Mouse (Mus musculus): Measurements from ENCODE around the gene Etv3. TPM values are rescaled to one million over a fixed set of nuclear protein-coding genes. Genes with fewer than 3 reads are reported as not detected.
"Not testable (repeated sequence)": the region's sequence is repeated elsewhere in the genome, so short reads cannot be mapped to it uniquely, and the experiment has no call there.

Gene Etv3
- polyA plus RNA-seq, 1 experiment from 2014 or later = 7.3 TPM

- Histone ChIP-seq H3K9me3 (ENCODE audit: control insufficient read depth, low read length) (no peaks in the 10 kb centered on the region), H3K27ac (ENCODE audit: low read depth, low read length) (no peak overlapping the region), H3K27me3 (ENCODE audit: control insufficient read depth, insufficient read depth, low read length) (no peaks in the 10 kb centered on the region), H3K4me3 (ENCODE audit: low read depth, low read length) (no peak overlapping the region), H3K9ac (replicated peaks; ENCODE audit: low read depth, low read length) (no peak overlapping the region), H3K36me3 (ENCODE audit: control insufficient read depth, insufficient read depth, low read length) (no peaks in the 10 kb centered on the region), H3K4me2 (ENCODE audit: low read depth, low read length) (no peak overlapping the region), H3K4me1 (ENCODE audit: control insufficient read depth, insufficient read depth, low read length) (no peaks in the 10 kb centered on the region)
- WGBS = 85% methylated on average over 10 of the region's 10 CpGs
- ATAC-seq (ENCODE audit: low read depth) = no peak
Measured at GRCm38 (mm10) chr3:87546291-87546721, 21.1 kb downstream of the Etv3 start.

- H3K9ac ChIP-seq (replicated peaks; ENCODE audit: low read depth, low read length) = no peak overlapping the region
- WGBS = 24% methylated on average over 14 of the region's 14 CpGs
- ATAC-seq (ENCODE audit: low read depth) = no peak
- H3K27ac ChIP-seq (ENCODE audit: low read depth, low read length) = no peak overlapping the region
- no peak overlapping the region for H3K4me3 ChIP-seq (ENCODE audit: low read depth, low read length)
- H3K4me1 ChIP-seq (ENCODE audit: control insufficient read depth, insufficient read depth, low read length) = no peaks in the 10 kb centered on the region
- no peaks in the 10 kb centered on the region for H3K36me3 ChIP-seq (ENCODE audit: control insufficient read depth, insufficient read depth, low read length)
- H3K4me2 ChIP-seq (ENCODE audit: low read depth, low read length) = no peak overlapping the region
- no peaks in the 10 kb centered on the region for H3K9me3 ChIP-seq (ENCODE audit: control insufficient read depth, low read length)
- H3K27me3 ChIP-seq (ENCODE audit: control insufficient read depth, insufficient read depth, low read length) = no peaks in the 10 kb centered on the region
Measured at GRCm38 (mm10) chr3:87549908-87550307, 24.7 kb downstream of the Etv3 start.

GRCm38 (mm10) chr3:87552327-87552726, 27.1 kb downstream of the Etv3 start:
- ATAC-seq (ENCODE audit: low read depth) = no peak
- Histone ChIP-seq H3K27ac (ENCODE audit: low read depth, low read length) (no peak overlapping the region), H3K27me3 (ENCODE audit: control insufficient read depth, insufficient read depth, low read length) (no peaks in the 10 kb centered on the region), H3K4me2 (ENCODE audit: low read depth, low read length) (no peak overlapping the region), H3K4me3 (ENCODE audit: low read depth, low read length) (no peak overlapping the region), H3K36me3 (ENCODE audit: control insufficient read depth, insufficient read depth, low read length) (no peaks in the 10 kb centered on the region), H3K4me1 (ENCODE audit: control insufficient read depth, insufficient read depth, low read length) (no peaks in the 10 kb centered on the region), H3K9me3 (ENCODE audit: control insufficient read depth, low read length) (no peaks in the 10 kb centered on the region), H3K9ac (replicated peaks; ENCODE audit: low read depth, low read length) (no peak overlapping the region)
- WGBS = 89% methylated on average over 4 of the region's 4 CpGs

- Histone ChIP-seq H3K27ac (ENCODE audit: low read depth, low read length) (no peak overlapping the region), H3K4me2 (ENCODE audit: low read depth, low read length) (no peak overlapping the region), H3K4me1 (ENCODE audit: control insufficient read depth, insufficient read depth, low read length) (no peaks in the 10 kb centered on the region), H3K36me3 (ENCODE audit: control insufficient read depth, insufficient read depth, low read length) (no peaks in the 10 kb centered on the region), H3K9ac (replicated peaks; ENCODE audit: low read depth, low read length) (no peak overlapping the region), H3K4me3 (ENCODE audit: low read depth, low read length) (no peak overlapping the region), H3K9me3 (ENCODE audit: control insufficient read depth, low read length) (no peaks in the 10 kb centered on the region), H3K27me3 (ENCODE audit: control insufficient read depth, insufficient read depth, low read length) (no peaks in the 10 kb centered on the region)
- WGBS = 59% methylated on average over 11 of the region's 11 CpGs
- no peak for ATAC-seq (ENCODE audit: low read depth)
Measured at GRCm38 (mm10) chr3:87553196-87553935, 28.2 kb downstream of the Etv3 start.

- not testable (repeated sequence) for ATAC-seq (ENCODE audit: low read depth); H3K4me1 ChIP-seq (ENCODE audit: control insufficient read depth, insufficient read depth, low read length); H3K4me3 ChIP-seq (ENCODE audit: low read depth, low read length); H3K9me3 ChIP-seq (ENCODE audit: control insufficient read depth, low read length); H3K27me3 ChIP-seq (ENCODE audit: control insufficient read depth, insufficient read depth, low read length); H3K36me3 ChIP-seq (ENCODE audit: control insufficient read depth, insufficient read depth, low read length); H3K4me2 ChIP-seq (ENCODE audit: low read depth, low read length); H3K27ac ChIP-seq (ENCODE audit: low read depth, low read length); H3K9ac ChIP-seq (replicated peaks; ENCODE audit: low read depth, low read length)
- 89% methylated on average over 11 of the region's 13 CpGs for WGBS
Measured at GRCm38 (mm10) chr3:87554859-87555258, 29.7 kb downstream of the Etv3 start.

GRCm38 (mm10) chr3:87556109-87556531, 30.9 kb downstream of the Etv3 start:
- H3K4me2 ChIP-seq (ENCODE audit: low read depth, low read length) = no peak overlapping the region
- H3K27me3 ChIP-seq (ENCODE audit: control insufficient read depth, insufficient read depth, low read length) = no peaks in the 10 kb centered on the region
- no peaks in the 10 kb centered on the region for H3K9me3 ChIP-seq (ENCODE audit: control insufficient read depth, low read length)
- H3K4me1 ChIP-seq (ENCODE audit: control insufficient read depth, insufficient read depth, low read length) = no peaks in the 10 kb centered on the region
- H3K36me3 ChIP-seq (ENCODE audit: control insufficient read depth, insufficient read depth, low read length) = no peaks in the 10 kb centered on the region
- ATAC-seq (ENCODE audit: low read depth) = no peak
- H3K4me3 ChIP-seq (ENCODE audit: low read depth, low read length) = no peak overlapping the region
- no peak overlapping the region for H3K27ac ChIP-seq (ENCODE audit: low read depth, low read length)
- no peak overlapping the region for H3K9ac ChIP-seq (replicated peaks; ENCODE audit: low read depth, low read length)
- 71% methylated on average over 3 of the region's 3 CpGs for WGBS

- no peaks in the 10 kb centered on the region for H3K4me1 ChIP-seq (ENCODE audit: control insufficient read depth, insufficient read depth, low read length)
- no peak overlapping the region for H3K9ac ChIP-seq (replicated peaks; ENCODE audit: low read depth, low read length)
- no peak overlapping the region for H3K4me3 ChIP-seq (ENCODE audit: low read depth, low read length)
- no peaks in the 10 kb centered on the region for H3K9me3 ChIP-seq (ENCODE audit: control insufficient read depth, low read length)
- H3K4me2 ChIP-seq (ENCODE audit: low read depth, low read length) = no peak overlapping the region
- H3K36me3 ChIP-seq (ENCODE audit: control insufficient read depth, insufficient read depth, low read length) = no peaks in the 10 kb centered on the region
- no peak overlapping the region for H3K27ac ChIP-seq (ENCODE audit: low read depth, low read length)
- H3K27me3 ChIP-seq (ENCODE audit: control insufficient read depth, insufficient read depth, low read length) = no peaks in the 10 kb centered on the region
- WGBS = 89% methylated on average over 12 of the region's 12 CpGs
- ATAC-seq (ENCODE audit: low read depth) = no peak
Measured at GRCm38 (mm10) chr3:87556668-87557278, 31.6 kb downstream of the Etv3 start.

GRCm38 (mm10) chr3:87560156-87560555, 34.9 kb downstream of the Etv3 start:
- no peak overlapping the region for H3K9ac ChIP-seq (replicated peaks; ENCODE audit: low read depth, low read length)
- H3K4me1 ChIP-seq (ENCODE audit: control insufficient read depth, insufficient read depth, low read length) = no peaks in the 10 kb centered on the region
- ATAC-seq (ENCODE audit: low read depth) = no peak
- no peaks in the 10 kb centered on the region for H3K36me3 ChIP-seq (ENCODE audit: control insufficient read depth, insufficient read depth, low read length)
- H3K27me3 ChIP-seq (ENCODE audit: control insufficient read depth, insufficient read depth, low read length) = no peaks in the 10 kb centered on the region
- WGBS = 56% methylated on average over 3 of the region's 3 CpGs
- H3K9me3 ChIP-seq (ENCODE audit: control insufficient read depth, low read length) = no peaks in the 10 kb centered on the region
- H3K4me3 ChIP-seq (ENCODE audit: low read depth, low read length) = no peak overlapping the region
- no peak overlapping the region for H3K27ac ChIP-seq (ENCODE audit: low read depth, low read length)
- H3K4me2 ChIP-seq (ENCODE audit: low read depth, low read length) = no peak overlapping the region

- Histone ChIP-seq H3K27me3 (ENCODE audit: control insufficient read depth, insufficient read depth, low read length) (no peaks in the 10 kb centered on the region), H3K4me1 (ENCODE audit: control insufficient read depth, insufficient read depth, low read length) (peaks cover 6% of the 10 kb centered on the region; the same call in 1 of the 2 replicates), H3K27ac (ENCODE audit: low read depth, low read length) (no peak overlapping the region), H3K36me3 (ENCODE audit: control insufficient read depth, insufficient read depth, low read length) (no peaks in the 10 kb centered on the region), H3K9ac (replicated peaks; ENCODE audit: low read depth, low read length) (no peak overlapping the region), H3K9me3 (ENCODE audit: control insufficient read depth, low read length) (no peaks in the 10 kb centered on the region), H3K4me2 (ENCODE audit: low read depth, low read length) (no peak overlapping the region), H3K4me3 (ENCODE audit: low read depth, low read length) (no peak overlapping the region)
- WGBS = 86% methylated on average over 8 of the region's 8 CpGs
- no peak for ATAC-seq (ENCODE audit: low read depth)
Measured at GRCm38 (mm10) chr3:87561434-87561833, 36.2 kb downstream of the Etv3 start.

Data from neural tube, embryonic 14.5 days (tissue).